Mouse (Mus musculus): ENCODE results near the gene Egln1. TPM values are rescaled to one million over a fixed set of nuclear protein-coding genes. Genes with fewer than 3 reads are reported as not detected.
A peak's percentile ranks its signal among the peaks of the same experiment; 100 is the strongest.

Gene Egln1
- polyA plus RNA-seq, 1 experiment from 2014 or later, result 10.0 TPM

DNA sequence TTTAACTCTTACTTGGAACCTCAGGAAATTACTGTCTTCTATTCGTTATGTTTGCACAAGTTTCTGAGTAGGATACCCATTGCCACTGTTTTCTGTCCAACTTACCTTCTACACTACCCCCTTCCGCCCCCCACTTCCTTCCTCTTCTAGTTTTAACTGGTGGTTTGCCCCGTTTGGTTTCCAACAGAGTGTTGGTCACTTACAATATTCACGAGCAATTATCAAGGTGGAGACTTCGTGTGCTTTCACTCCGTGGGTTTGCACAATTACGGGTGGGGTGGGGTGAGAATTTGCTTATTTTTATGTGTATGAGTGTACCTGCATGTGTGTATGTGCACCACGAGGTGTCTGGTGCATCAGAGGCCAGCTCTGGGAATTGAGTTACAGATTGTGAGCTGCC lies 85.4 kb downstream of the Egln1 start:
- peaks cover 34% of the 10 kb centered on the region for H3K4me1 ChIP-seq (replicated peaks; ENCODE audit: control insufficient read depth, insufficient read depth, low read length)

GRCm38 (mm10) chr8:124863163-124863677 lies 85.9 kb downstream of the Egln1 start:
- DNase-seq (ENCODE audit: low spot score), result no peak
- Histone ChIP-seq H3K36me3 (ENCODE audit: control insufficient read depth, insufficient read depth, low read length) (peaks cover 19% of the 10 kb centered on the region), H3K9me3 (ENCODE audit: control insufficient read depth, low read length) (no peaks in the 10 kb centered on the region), H3K4me1 (replicated peaks; ENCODE audit: control insufficient read depth, insufficient read depth, low read length) (peaks cover 34% of the 10 kb centered on the region), H3K4me2 (peak overlapping the region; percentile 87), H3K27ac (ENCODE audit: low read depth, low read length) (peak overlapping the region; percentile 86), H3K4me3 (ENCODE audit: low read depth, low read length) (peak overlapping the region; percentile 69), H3K27me3 (replicated peaks; ENCODE audit: control insufficient read depth, insufficient read depth, low read length) (no peaks in the 10 kb centered on the region), H3K9ac (ENCODE audit: low read depth, low read length) (peak overlapping the region; percentile 89)
- peak; percentile 46 for ATAC-seq (replicated peaks; ENCODE audit: low FRiP score)
- WGBS, result under 1% methylated on average over 33 of the region's 33 CpGs

More for the DNA sequence above, 85.4 kb downstream of the Egln1 start:
- peak overlapping the region; percentile 89 for H3K9ac ChIP-seq (ENCODE audit: low read depth, low read length)
- peak overlapping the region; percentile 69 for H3K4me3 ChIP-seq (ENCODE audit: low read depth, low read length)
- ATAC-seq (replicated peaks; ENCODE audit: low FRiP score), result no peak
- H3K4me2 ChIP-seq, result peak overlapping the region; percentile 87
- no peaks in the 10 kb centered on the region for H3K27me3 ChIP-seq (replicated peaks; ENCODE audit: control insufficient read depth, insufficient read depth, low read length)
- 10% methylated on average over 8 of the region's 8 CpGs for WGBS
- H3K27ac ChIP-seq (ENCODE audit: low read depth, low read length), result peak overlapping the region; percentile 86; the same call in 1 of the 2 replicates
- no peaks in the 10 kb centered on the region for H3K9me3 ChIP-seq (ENCODE audit: control insufficient read depth, low read length)
- no peak for DNase-seq (ENCODE audit: low spot score)
- H3K36me3 ChIP-seq (ENCODE audit: control insufficient read depth, insufficient read depth, low read length), result peaks cover 15% of the 10 kb centered on the region

GRCm38 (mm10) chr8:124862321-124863162 lies 86.6 kb downstream of the Egln1 start, which contains the start of the genes Gnpat and 2810004N23Rik:
Gnpat (plus strand) TSS chr8:124863033.
2810004N23Rik (minus strand) TSS chr8:124863120.
- Histone ChIP-seq H3K27ac (ENCODE audit: low read depth, low read length) (peak within 1 kb of the TSS; percentile 86), H3K27me3 (replicated peaks; ENCODE audit: control insufficient read depth, insufficient read depth, low read length) (no peaks in the 10 kb centered on the region), H3K36me3 (ENCODE audit: control insufficient read depth, insufficient read depth, low read length) (peaks cover 23% of the 10 kb centered on the region), H3K4me2 (peak within 1 kb of the TSS; percentile 87), H3K9ac (ENCODE audit: low read depth, low read length) (peak within 1 kb of the TSS; percentile 89), H3K4me1 (replicated peaks; ENCODE audit: control insufficient read depth, insufficient read depth, low read length) (peaks cover 33% of the 10 kb centered on the region), H3K9me3 (ENCODE audit: control insufficient read depth, low read length) (no peaks in the 10 kb centered on the region), H3K4me3 (ENCODE audit: low read depth, low read length) (peak within 1 kb of the TSS; percentile 69)
- DNase-seq (ENCODE audit: low spot score), result peak; percentile 96
- WGBS, result 2% methylated on average over 53 of the region's 55 CpGs
- ATAC-seq (replicated peaks; ENCODE audit: low FRiP score), result peak; percentile 94

DNA sequence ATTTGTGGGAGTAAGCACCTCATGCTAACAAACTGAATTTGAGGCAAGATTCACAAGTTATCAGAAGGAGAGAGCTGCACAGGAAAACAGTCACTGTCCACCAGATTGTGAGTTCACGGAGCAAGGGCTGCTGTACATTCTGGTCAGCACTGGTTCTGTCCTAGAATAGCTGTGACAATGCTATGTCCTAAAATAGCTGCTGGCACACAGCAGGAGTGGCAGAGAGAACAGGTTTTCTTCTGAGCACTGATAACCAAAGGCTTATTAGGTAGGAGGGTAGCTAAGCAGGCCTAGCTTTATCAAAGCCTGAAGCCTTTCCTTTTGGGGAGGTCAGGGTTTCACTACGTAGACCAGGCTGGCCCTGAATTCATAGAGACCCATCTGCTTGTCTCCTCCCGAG lies 88.9 kb downstream of the Egln1 start:
- Histone ChIP-seq H3K4me2 (no peak overlapping the region), H3K4me1 (replicated peaks; ENCODE audit: control insufficient read depth, insufficient read depth, low read length) (peaks cover 16% of the 10 kb centered on the region), H3K4me3 (ENCODE audit: low read depth, low read length) (no peak overlapping the region), H3K9ac (ENCODE audit: low read depth, low read length) (no peak overlapping the region), H3K9me3 (ENCODE audit: control insufficient read depth, low read length) (no peaks in the 10 kb centered on the region), H3K27ac (ENCODE audit: low read depth, low read length) (no peak overlapping the region), H3K27me3 (replicated peaks; ENCODE audit: control insufficient read depth, insufficient read depth, low read length) (no peaks in the 10 kb centered on the region), H3K36me3 (ENCODE audit: control insufficient read depth, insufficient read depth, low read length) (peaks cover 44% of the 10 kb centered on the region)
- ATAC-seq (replicated peaks; ENCODE audit: low FRiP score), result no peak
- WGBS, result 83% methylated on average over 3 of the region's 3 CpGs
- DNase-seq (ENCODE audit: low spot score), result no peak

GRCm38 (mm10) chr8:124859466-124859865 lies 89.7 kb downstream of the Egln1 start:
- Histone ChIP-seq H3K4me3 (ENCODE audit: low read depth, low read length) (no peak overlapping the region), H3K36me3 (ENCODE audit: control insufficient read depth, insufficient read depth, low read length) (peaks cover 51% of the 10 kb centered on the region), H3K4me1 (replicated peaks; ENCODE audit: control insufficient read depth, insufficient read depth, low read length) (peaks cover 12% of the 10 kb centered on the region), H3K27me3 (replicated peaks; ENCODE audit: control insufficient read depth, insufficient read depth, low read length) (no peaks in the 10 kb centered on the region), H3K9me3 (ENCODE audit: control insufficient read depth, low read length) (no peaks in the 10 kb centered on the region), H3K4me2 (no peak overlapping the region), H3K9ac (ENCODE audit: low read depth, low read length) (no peak overlapping the region), H3K27ac (ENCODE audit: low read depth, low read length) (no peak overlapping the region)
- ATAC-seq (replicated peaks; ENCODE audit: low FRiP score) (no peak), DNase-seq (ENCODE audit: low spot score) (no peak)

Other genes with a start within 250 kb of the Egln1 start
- gene Ttc13, start 227.3 kb downstream of the Egln1 start, polyA plus RNA-seq (2014; fragmentation: Nextera tagmentation; extraction: Ambion mirVana), result 49.8 and 51.9 TPM in 2 replicates
- gene Arv1, start 227.2 kb downstream of the Egln1 start, polyA plus RNA-seq (2014; fragmentation: Nextera tagmentation; extraction: Ambion mirVana), result 17.9 and 23.3 TPM in 2 replicates
- gene Fam89a, start 197.5 kb downstream of the Egln1 start, polyA plus RNA-seq (2014; fragmentation: Nextera tagmentation; extraction: Ambion mirVana), result 3.6 and 3.8 TPM in 2 replicates
- 0.05 TPM in 1 of 2 replicates, not detected in the other for gene Trim67, start 156.2 kb downstream of the Egln1 start, polyA plus RNA-seq (2014; fragmentation: Nextera tagmentation; extraction: Ambion mirVana)
- 107 and 109 TPM in 2 replicates for gene Gnpat, start 86.3 kb downstream of the Egln1 start, polyA plus RNA-seq (2014; fragmentation: Nextera tagmentation; extraction: Ambion mirVana)
- 65.7 and 71.5 TPM in 2 replicates for gene 2810004N23Rik, start 86.2 kb downstream of the Egln1 start, polyA plus RNA-seq (2014; fragmentation: Nextera tagmentation; extraction: Ambion mirVana)
- 9.1 and 9.7 TPM in 2 replicates for gene Exoc8, start 51.6 kb downstream of the Egln1 start, polyA plus RNA-seq (2014; fragmentation: Nextera tagmentation; extraction: Ambion mirVana)
- 11.5 and 13.2 TPM in 2 replicates for gene Sprtn, start 51.4 kb downstream of the Egln1 start, polyA plus RNA-seq (2014; fragmentation: Nextera tagmentation; extraction: Ambion mirVana)
- 113 and 115 TPM in 2 replicates for gene Tsnax, start 63.7 kb upstream of the Egln1 start, polyA plus RNA-seq (2014; fragmentation: Nextera tagmentation; extraction: Ambion mirVana)
- 0.82 and 1.2 TPM in 2 replicates for gene Disc1, start 104.9 kb upstream of the Egln1 start, polyA plus RNA-seq (2014; fragmentation: Nextera tagmentation; extraction: Ambion mirVana)